Mouse (Mus musculus) heart, adult 2 months (tissue): ENCODE results near the gene Notch3. TPM values are rescaled to one million over a fixed set of nuclear protein-coding genes. Genes with fewer than 3 reads are reported as not detected.
A peak's percentile ranks its signal among the peaks of the same experiment; 100 is the strongest.

ENCODE experiments used
- DNase-seq, 2 experiments: peaks; one replicate each; pipeline ENCODE4 v3.0.0; 2021
- H3K27ac ChIP-seq: fragments of 200-600 bp; 2 replicates; pipeline ENCODE4 v1.8.1; 2022
- H3K27me3 ChIP-seq: fragments of 200-500 bp; 2 replicates; pipeline ENCODE4 v1.6.1; 2012; ENCODE audit warnings: mild to moderate bottlenecking, low read length, inconsistent platforms, mixed read lengths; ENCODE audit not compliant: control insufficient read depth, insufficient read depth
- H3K36me3 ChIP-seq: fragments of 200-500 bp; 2 replicates; pipeline ENCODE4 v1.6.1; 2012; ENCODE audit warnings: low read length, inconsistent platforms; ENCODE audit not compliant: control insufficient read depth, insufficient read depth
- H3K4me1 ChIP-seq: fragments of 200-500 bp; 2 replicates; pipeline ENCODE4 v1.6.1; 2011; ENCODE audit warnings: low read length; ENCODE audit not compliant: control insufficient read depth, insufficient read depth
- H3K4me3 ChIP-seq: fragments of 200-600 bp; 2 replicates; pipeline ENCODE4 v1.8.1; 2022
- H3K79me2 ChIP-seq: fragments of 200-500 bp; replicated peaks from 2 replicates; pipeline ENCODE4 v1.6.1; 2012; ENCODE audit warnings: mild to moderate bottlenecking, inconsistent platforms, low read length, moderate library complexity, mixed read lengths; ENCODE audit not compliant: control insufficient read depth, insufficient read depth
- H3K9ac ChIP-seq: fragments of 200-500 bp; 2 replicates; pipeline ENCODE4 v1.6.1; 2012; ENCODE audit warnings: low read depth, mild to moderate bottlenecking, control low read depth, inconsistent platforms, low read length, mixed read lengths
- CTCF ChIP-seq: fragments of 200-600 bp; IDR thresholded peaks from 2 replicates; pipeline ENCODE4 v1.8.1; 2022; ENCODE audit warnings: antibody characterized with exemption, mild to moderate bottlenecking, moderate library complexity
- EP300 ChIP-seq: fragments of 200-500 bp; IDR thresholded peaks from 2 replicates; pipeline ENCODE4 v1.6.1; 2011; ENCODE audit warnings: low read depth, low read length, control low read depth; ENCODE audit not compliant: insufficient read depth
- POLR2A ChIP-seq: fragments of 200-500 bp; IDR thresholded peaks from 2 replicates; pipeline ENCODE4 v1.6.1; 2011; ENCODE audit warnings: mild to moderate bottlenecking, low read depth, low read length, control low read depth; ENCODE audit not compliant: insufficient read depth
- WGBS: fragments of 180-500 bp; shearing (Covaris S2); methylation state at CpG from one replicate; pipeline ENCODE4 v1.1.7; 2018; 5-methylcytosine and 5-hydroxymethylcytosine counted together
- intact Hi-C: fragments of 180-260 bp; cut with DNase I; formaldehyde crosslinking; loops from one replicate; pipeline ENCODE4 v1.15.1; 2025
- polyA plus RNA-seq: library from polyadenylated mRNA; depleted of rRNA; stranded (reverse); fragments of >200 nt; gene quantifications from 2 replicates; pipeline ENCODE4 v1.2.3, GENCODE M21; 2012; rRNA removed
- total RNA-seq, 2 experiments: library from RNA; stranded (reverse); gene quantifications; 2 replicates each; pipeline ENCODE4 v1.2.3; 2021

Notch3 gene
- total and polyA plus RNA-seq, 3 experiments, result 22.5 to 30.6 (median 24.2) TPM

GRCm38 (mm10) chr17:32091032-32091363 lies 75.7 kb downstream of the Notch3 start:
- no peaks in the 10 kb centered on the region for H3K36me3 ChIP-seq
- 6% methylated on average over 1 of the region's 1 CpGs for WGBS
- H3K9ac ChIP-seq, result 0 out of 2 replicates have a peak overlapping the region, but pooled peaks have one; percentile 19
- intact Hi-C loops, result no loop called here
- peaks cover 3% of the 10 kb centered on the region for H3K4me1 ChIP-seq
- H3K27me3 ChIP-seq, result no peaks in the 10 kb centered on the region
- peak overlapping the region; percentile 26; the same call in 1 of the 2 replicates for H3K4me3 ChIP-seq
- H3K79me2 ChIP-seq, result no peaks in the 10 kb centered on the region
- H3K27ac ChIP-seq, result peak overlapping the region; percentile 28
- no peak for TF ChIP-seq EP300
- TF ChIP-seq CTCF, result no peak
- TF ChIP-seq POLR2A, result no peak; the same call in 1 of the 2 replicates
- DNase-seq, result no peak

- no peak overlapping the region for H3K27ac ChIP-seq
- no peaks in the 10 kb centered on the region for H3K36me3 ChIP-seq
- intact Hi-C loops, result loop anchor here (5.0 kb wide), 1 partner anchor 40 kb away; no protein-coding TSS in a partner anchor
- H3K4me1 ChIP-seq, result peaks cover 3% of the 10 kb centered on the region
- no peak for DNase-seq
- WGBS, result 97% methylated on average over 2 of the region's 2 CpGs
- H3K4me3 ChIP-seq, result no peak overlapping the region
- TF ChIP-seq POLR2A (no peak), CTCF (no peak), EP300 (no peak)
- H3K27me3 ChIP-seq, result no peaks in the 10 kb centered on the region
- no peaks in the 10 kb centered on the region for H3K79me2 ChIP-seq
- no peak overlapping the region for H3K9ac ChIP-seq
These were observed 79.6 kb downstream of the Notch3 start for GRCm38 (mm10) chr17:32087069-32087468.

GRCm38 (mm10) chr17:32083351-32083750 lies 83.3 kb downstream of the Notch3 start:
- TF ChIP-seq CTCF, result no peak
- TF ChIP-seq POLR2A, result no peak
- TF ChIP-seq EP300, result no peak

GRCm38 (mm10) chr17:32075164-32075563 lies 91.5 kb downstream of the Notch3 start:
- intact Hi-C loops, result loop anchor here (1.0 to 10.0 kb wide), 3 partner anchors 68 to 420 kb away; no protein-coding TSS in a partner anchor

More at GRCm38 (mm10) chr17:32083351-32083750, 83.3 kb downstream of the Notch3 start:
- Histone ChIP-seq H3K27ac (no peak overlapping the region), H3K36me3 (no peaks in the 10 kb centered on the region), H3K4me1 (no peaks in the 10 kb centered on the region), H3K4me3 (no peak overlapping the region), H3K27me3 (no peaks in the 10 kb centered on the region), H3K79me2 (no peaks in the 10 kb centered on the region), H3K9ac (no peak overlapping the region)
- 91% methylated on average over 2 of the region's 2 CpGs for WGBS
- DNase-seq, result no peak
- intact Hi-C loops, result no loop called here

GRCm38 (mm10) chr17:32074658-32075057 lies 92.0 kb downstream of the Notch3 start:
- intact Hi-C loops, result loop anchor here (1.0 to 10.0 kb wide), 3 partner anchors 68 to 420 kb away; no protein-coding TSS in a partner anchor
- Histone ChIP-seq H3K4me1 (no peaks in the 10 kb centered on the region), H3K36me3 (no peaks in the 10 kb centered on the region), H3K4me3 (no peak overlapping the region), H3K9ac (no peak overlapping the region), H3K27ac (no peak overlapping the region), H3K79me2 (no peaks in the 10 kb centered on the region), H3K27me3 (no peaks in the 10 kb centered on the region)
- no peak for DNase-seq
- 60% methylated on average over 4 of the region's 4 CpGs for WGBS
- TF ChIP-seq EP300, result no peak
- no peak for TF ChIP-seq CTCF
- no peak for TF ChIP-seq POLR2A

More at GRCm38 (mm10) chr17:32075164-32075563, 91.5 kb downstream of the Notch3 start:
- 4% methylated on average over 2 of the region's 2 CpGs for whole genome bisulfite sequencing
- no peaks in the 10 kb centered on the region for H3K36me3 ChIP-seq
- H3K27ac ChIP-seq, result no peak overlapping the region
- no peaks in the 10 kb centered on the region for H3K79me2 ChIP-seq
- H3K9ac ChIP-seq, result no peak overlapping the region
- peak; percentile 47 to 66 for DNase-seq
- no peaks in the 10 kb centered on the region for H3K4me1 ChIP-seq
- H3K27me3 ChIP-seq, result no peaks in the 10 kb centered on the region
- H3K4me3 ChIP-seq, result no peak overlapping the region
- TF ChIP-seq POLR2A, result no peak
- TF ChIP-seq CTCF, result peak; percentile 77
- 0 out of 2 replicates have a peak, but pooled peaks have one; percentile 72 for TF ChIP-seq EP300

GRCm38 (mm10) chr17:32073359-32073758 lies 93.3 kb downstream of the Notch3 start:
- DNase-seq, result peak; percentile 73 to 92
- WGBS, result 3% methylated on average over 2 of the region's 2 CpGs
- Histone ChIP-seq H3K4me3 (no peak overlapping the region), H3K27me3 (no peaks in the 10 kb centered on the region), H3K27ac (no peak overlapping the region), H3K9ac (no peak overlapping the region), H3K4me1 (no peaks in the 10 kb centered on the region), H3K36me3 (no peaks in the 10 kb centered on the region), H3K79me2 (no peaks in the 10 kb centered on the region)
- TF ChIP-seq POLR2A (no peak), CTCF (peak; percentile 96), EP300 (peak; percentile 49; the same call in 1 of the 2 replicates)
- intact Hi-C loops, result loop anchor here (1.0 to 10.0 kb wide), 5 partner anchors 43 to 421 kb away; no protein-coding TSS in a partner anchor

Other genes starting within 250 kb of the Notch3 start
- gene Rrp1b, start 130.8 kb downstream of the Notch3 start, total RNA-seq, result 10 to 100 TPM in 1 of 2 experiments, 1 to 10 TPM in 1; 7.9 to 10.3 TPM
- gene Rrp1b, start 130.8 kb downstream of the Notch3 start, polyA plus RNA-seq, result 4.8 and 7.7 TPM in 2 replicates
- 1 to 10 TPM; 1.3 to 1.6 TPM for gene Hsf2bp, start 130.5 kb downstream of the Notch3 start, total RNA-seq
- 0.92 and 0.94 TPM in 2 replicates for gene Hsf2bp, start 130.5 kb downstream of the Notch3 start, polyA plus RNA-seq
- 1 to 10 TPM; 1.1 to 1.3 TPM for gene Ephx3, start 22.7 kb upstream of the Notch3 start, total RNA-seq
- 2.6 and 2.9 TPM in 2 replicates for gene Ephx3, start 22.7 kb upstream of the Notch3 start, polyA plus RNA-seq
- gene Brd4, start 117.9 kb upstream of the Notch3 start, total RNA-seq, result 10 to 100 TPM; 53.3 to 55.6 TPM
- 16.5 and 21.7 TPM in 2 replicates for gene Brd4, start 117.9 kb upstream of the Notch3 start, polyA plus RNA-seq
- gene Akap8, start 154.4 kb upstream of the Notch3 start, total RNA-seq, result 10 to 100 TPM; 38.9 to 40.7 TPM
- gene Akap8, start 154.4 kb upstream of the Notch3 start, polyA plus RNA-seq, result 32.2 and 40.4 TPM in 2 replicates
- 10 to 100 TPM; 50.3 to 51.2 TPM for gene Akap8l, start 183.8 kb upstream of the Notch3 start, total RNA-seq
- 55.1 and 67.3 TPM in 2 replicates for gene Akap8l, start 183.8 kb upstream of the Notch3 start, polyA plus RNA-seq
- 10 to 100 TPM; 16.0 to 16.6 TPM for gene Wiz, start 222.6 kb upstream of the Notch3 start, total RNA-seq
- 17.2 and 17.4 TPM in 2 replicates for gene Wiz, start 222.6 kb upstream of the Notch3 start, polyA plus RNA-seq
- gene Rasal3, start 236.7 kb upstream of the Notch3 start, total RNA-seq, result under 1 TPM; 0.70 to 0.98 TPM
- 1.1 and 4.2 TPM in 2 replicates for gene Rasal3, start 236.7 kb upstream of the Notch3 start, polyA plus RNA-seq